Mouse (Mus musculus) olfactory bulb, adult 2 months (tissue): Measurements from ENCODE around the gene Map3k11.

ENCODE experiments used
- CTCF ChIP-seq: fragments of 200-500 bp; IDR thresholded peaks from 2 replicates; pipeline ENCODE4 v1.5.1; 2012; ENCODE audit warnings: low read depth, mild to moderate bottlenecking, low read length, moderate library complexity; ENCODE audit not compliant: insufficient read depth
- POLR2A ChIP-seq: fragments of 200-500 bp; IDR thresholded peaks from 2 replicates; pipeline ENCODE4 v1.6.1; 2012; ENCODE audit warnings: mild to moderate bottlenecking, low read depth, low read length, moderate library complexity; ENCODE audit not compliant: insufficient read depth

DNA sequence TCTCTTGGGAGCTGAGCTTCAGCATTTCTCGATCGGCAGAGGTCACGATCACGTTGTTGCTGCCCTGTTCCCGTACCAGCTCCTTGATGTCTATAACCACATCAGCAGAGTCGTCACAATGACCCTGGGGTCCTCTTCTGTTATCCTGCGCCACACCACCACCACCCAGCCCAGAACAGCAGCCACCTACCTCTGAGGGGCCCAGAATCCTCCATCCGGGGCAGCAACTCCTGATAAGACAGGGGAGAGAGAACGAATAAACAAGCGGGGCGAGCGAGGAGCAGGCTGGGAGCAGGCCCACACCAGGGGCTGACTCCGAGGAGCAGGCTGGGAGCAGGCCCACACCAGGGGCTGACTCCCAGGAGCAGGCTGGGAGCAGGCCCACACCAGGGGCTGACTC, 2.1 kb upstream of the Map3k11 start:
- TF ChIP-seq CTCF (no peak), POLR2A (no peak)
